ENCODE assay signal across 26 mouse cellular contexts in genomic region chr1:160799972-160800371, GRCm38 (mm10). TPM values are rescaled to one million over a fixed set of nuclear protein-coding genes. Genes with fewer than 3 reads are reported as not detected.
DNase-seq lines count a peak whose midpoint lies in the region; ATAC-seq lines count a peak whose summit lies in the region.
"Had no signal": no experiment of that assay in that cellular context is flagged by ENCODE, and none has a peak within 500 bp of the region (broad histone marks: within the 10 kb centered on the region; RNA-seq: fewer than 3 reads in every experiment).

No protein-coding gene starts in this region.

- no peak overlapping the region for H3K27ac ChIP-seq in hindbrain, embryonic 12.5 days
- H3K27ac ChIP-seq: embryonic facial prominence, embryonic 15.5 days; hindbrain, embryonic 10.5 days; hindbrain, postnatal 0 days; kidney, postnatal 0 days; limb, embryonic 15.5 days; midbrain, embryonic 10.5 days had no signal

- H3K4me2 ChIP-seq in hindbrain, embryonic 12.5 days (replicated peaks) = no peak overlapping the region
- H3K4me2 ChIP-seq: embryonic facial prominence, embryonic 15.5 days; heart, embryonic 12.5 days; limb, embryonic 15.5 days had no signal

- peak; percentile 46 to 49 for DNase-seq in left cerebral cortex, adult 18-20 months (ENCODE audit: low spot score in 2 of 2)
- no peak for DNase-seq in left cerebral cortex, postnatal 4 days
- DNase-seq in right cerebral cortex, adult 2 months (ENCODE audit: low spot score in 2 of 2) = peak; percentile 18 to 59
- DNase-seq in right cerebral cortex, postnatal 14 days = no peak
- peak; percentile 39 for DNase-seq in induced T-regulatory cell, adult 2 months (ENCODE audit: low read depth)
- DNase-seq in kidney, postnatal 25 days = no peak
- DNase-seq: adrenal gland, postnatal 14 days; B cell, adult 2 months; cerebellum, adult 8-10 months; gastrocnemius, postnatal 10 days; heart, postnatal 10 days; kidney, adult 11 months; lung, postnatal 4 days; thymus, adult 18-20 months; thymus, postnatal 36 days had no signal

- H3K9ac ChIP-seq in hindbrain, embryonic 12.5 days = no peak overlapping the region
- H3K9ac ChIP-seq: embryonic facial prominence, embryonic 15.5 days; heart, embryonic 12.5 days; limb, embryonic 15.5 days had no signal

- intact Hi-C loops in left cerebral cortex, postnatal 4 days (cut with DNase I) = no loop called here

- no peak overlapping the region for H3K4me3 ChIP-seq in hindbrain, embryonic 12.5 days
- H3K4me3 ChIP-seq: embryonic facial prominence, embryonic 15.5 days; heart, embryonic 12.5 days; hindbrain, embryonic 10.5 days; limb, embryonic 15.5 days; midbrain, embryonic 10.5 days; myocyte had no signal

- 75% methylated on average over 3 of the region's 3 CpGs for WGBS in hindbrain, embryonic 12.5 days

- no peaks in the 10 kb centered on the region for H3K27me3 ChIP-seq in hindbrain, embryonic 12.5 days
- H3K27me3 ChIP-seq: embryonic facial prominence, embryonic 15.5 days; heart, embryonic 12.5 days; limb, embryonic 15.5 days had no signal

- H3K9me3 ChIP-seq in hindbrain, embryonic 12.5 days (replicated peaks) = no peaks in the 10 kb centered on the region
- H3K9me3 ChIP-seq: embryonic facial prominence, embryonic 15.5 days; hindbrain, embryonic 10.5 days; limb, embryonic 15.5 days; midbrain, embryonic 10.5 days had no signal

- H3K36me3 ChIP-seq in hindbrain, embryonic 12.5 days = no peaks in the 10 kb centered on the region
- H3K36me3 ChIP-seq: embryonic facial prominence, embryonic 15.5 days; heart, embryonic 12.5 days; hindbrain, embryonic 10.5 days; limb, embryonic 15.5 days; midbrain, embryonic 10.5 days had no signal

- no peaks in the 10 kb centered on the region for H3K4me1 ChIP-seq in hindbrain, embryonic 12.5 days
- H3K4me1 ChIP-seq: embryonic facial prominence, embryonic 15.5 days; heart, embryonic 12.5 days; hindbrain, embryonic 10.5 days; limb, embryonic 15.5 days; midbrain, embryonic 10.5 days had no signal

- no peak for ATAC-seq in hindbrain, embryonic 12.5 days (ENCODE audit: low FRiP score)
- ATAC-seq: forebrain, embryonic 16.5 days; hindbrain, postnatal 0 days; midbrain, embryonic 16.5 days had no signal

RNA-seq across cellular contexts. Expression of gene Rabgap1l, which starts 7.0 kb away (rescaled TPM):
- total RNA-seq in left cerebral cortex, adult 18-20 months (2021) = 100 to 1,000 TPM; 205 to 221 TPM
- 100 to 1,000 TPM; 194 to 203 TPM for total RNA-seq in left cerebral cortex, postnatal 4 days (2021)
- polyA plus RNA-seq in hindbrain, embryonic 12.5 days (2016; fragmentation: Nextera tagmentation; extraction: Ambion mirVana) = 20.5 and 21.3 TPM in 2 replicates

Comparison
In these comparisons a context has a peak if more than half of its experiments do, and no peak if none do; other contexts are left out.
1. DNase-seq: peak in left cerebral cortex, adult 18-20 months (2 of 2), right cerebral cortex, adult 2 months (2 of 2) and induced T-regulatory cell, adult 2 months (single experiment); none in left cerebral cortex, postnatal 4 days (single experiment), right cerebral cortex, postnatal 14 days (single experiment) and kidney, postnatal 25 days (0 of 2).